Mouse (Mus musculus) heart, embryonic 15.5 days (tissue): ENCODE data around the gene Tcl1. TPM values are rescaled to one million over a fixed set of nuclear protein-coding genes. Genes with fewer than 3 reads are reported as not detected.
"Not testable (repeated sequence)": the region's sequence is repeated elsewhere in the genome, so short reads cannot be mapped to it uniquely, and the experiment has no call there.

Experiments
- ATAC-seq: fragments of 200-750 bp; cut with Nextera tagmentation; replicated peaks from 2 replicates; pipeline ENCODE4 v1.8.0; 2017; ENCODE audit warnings: low read depth, moderate TSS enrichment; ENCODE audit not compliant: insufficient number of reproducible peaks, insufficient read depth, low FRiP score
- H3K27ac ChIP-seq: fragments of 300-500 bp; sonication (generic); 2 replicates; pipeline ENCODE4 v1.5.1; 2015; ENCODE audit warnings: mild to moderate bottlenecking, inconsistent platforms
- H3K27me3 ChIP-seq: fragments of 300-500 bp; sonication (generic); 2 replicates; pipeline ENCODE4 v1.6.1; 2015; ENCODE audit warnings: inconsistent platforms
- H3K36me3 ChIP-seq: fragments of 300-500 bp; sonication (generic); 2 replicates; pipeline ENCODE4 v1.6.1; 2015; ENCODE audit warnings: mild to moderate bottlenecking, inconsistent platforms
- H3K4me1 ChIP-seq: fragments of 300-500 bp; sonication (generic); replicated peaks from 2 replicates; pipeline ENCODE4 v1.6.1; 2015; ENCODE audit warnings: inconsistent platforms
- H3K4me2 ChIP-seq: fragments of 300-500 bp; sonication (generic); 2 replicates; pipeline ENCODE4 v1.6.1; 2015; ENCODE audit warnings: inconsistent platforms, mild to moderate bottlenecking, moderate library complexity
- H3K4me3 ChIP-seq: fragments of 300-500 bp; sonication (generic); 2 replicates; pipeline ENCODE4 v1.5.1; 2015; ENCODE audit warnings: mild to moderate bottlenecking, inconsistent platforms
- H3K9ac ChIP-seq: fragments of 300-500 bp; sonication (generic); 2 replicates; pipeline ENCODE4 v1.6.1; 2015; ENCODE audit warnings: mild to moderate bottlenecking, inconsistent platforms
- H3K9me3 ChIP-seq: fragments of 300-500 bp; sonication (generic); replicated peaks from 2 replicates; pipeline ENCODE4 v1.6.1; 2016; ENCODE audit warnings: inconsistent platforms
- WGBS: fragments of 180-500 bp; shearing (Covaris S2); methylation state at CpG from one replicate; pipeline ENCODE4 v1.1.7; 2015; ENCODE audit warnings: mixed read lengths; 5-methylcytosine and 5-hydroxymethylcytosine counted together
- polyA plus RNA-seq: library from polyadenylated mRNA; unstranded; fragments of >200 nt; fragmentation: Nextera tagmentation; extraction: Ambion mirVana; gene quantifications from 2 replicates; pipeline ENCODE4 v1.2.1, GENCODE M21; 2015

Tcl1 gene
- polyA plus RNA-seq, 1 experiment from 2014 or later = not detected

DNA sequence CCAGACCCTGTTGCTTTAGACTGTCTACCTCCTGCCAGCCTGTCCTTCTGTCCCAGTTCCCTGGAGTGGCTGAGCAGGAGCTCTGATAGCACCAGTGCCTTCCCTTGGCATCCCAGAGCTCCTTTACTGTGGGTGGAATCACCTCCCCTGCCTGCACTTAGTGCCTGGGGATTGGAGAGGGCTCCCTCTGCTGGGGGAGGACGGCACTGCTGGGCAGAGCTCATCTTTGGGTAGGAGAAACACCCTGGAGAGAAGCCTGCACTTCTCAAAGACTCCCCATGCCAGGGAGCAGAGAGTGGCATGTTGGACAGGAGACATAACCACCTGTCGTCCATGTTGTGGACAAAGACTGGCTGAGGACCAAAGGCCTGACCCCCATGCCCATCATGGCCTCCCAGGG, 48.3 kb downstream of the Tcl1 start:
- H3K9ac ChIP-seq, H3K9me3 ChIP-seq, H3K4me2 ChIP-seq, H3K27me3 ChIP-seq, H3K4me3 ChIP-seq, H3K27ac ChIP-seq, H3K36me3 ChIP-seq, ATAC-seq, H3K4me1 ChIP-seq: not testable (repeated sequence)
- 34% methylated on average over 2 of the region's 2 CpGs for WGBS

DNA sequence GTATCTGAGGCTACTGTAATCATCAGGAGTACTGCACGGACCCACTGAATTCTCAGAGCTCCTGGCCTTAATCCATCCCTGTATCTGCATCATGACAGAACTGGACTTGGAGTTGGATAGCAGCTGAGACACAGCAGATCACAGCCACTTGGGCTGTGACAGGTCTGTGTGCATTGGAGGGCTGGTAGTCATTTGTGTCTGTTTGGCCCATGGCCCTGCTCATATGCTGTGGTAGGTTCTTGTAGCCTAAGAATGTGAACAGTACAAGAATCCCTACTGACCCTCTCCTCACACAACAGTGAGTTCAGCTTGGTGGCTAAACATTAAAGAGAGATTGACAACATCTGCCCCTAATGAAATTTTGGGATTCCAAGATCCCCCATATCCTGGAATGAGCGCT, 49.2 kb downstream of the Tcl1 start:
- H3K4me3 ChIP-seq = no peak overlapping the region
- no peaks in the 10 kb centered on the region for H3K27me3 ChIP-seq
- H3K4me1 ChIP-seq = no peaks in the 10 kb centered on the region
- H3K9me3 ChIP-seq = no peaks in the 10 kb centered on the region
- no peak overlapping the region for H3K27ac ChIP-seq
- H3K4me2 ChIP-seq = no peak overlapping the region
- 63% methylated on average over 2 of the region's 2 CpGs for WGBS
- H3K9ac ChIP-seq = no peak overlapping the region
- ATAC-seq = no peak
- no peaks in the 10 kb centered on the region for H3K36me3 ChIP-seq

Other genes starting within 250 kb of the Tcl1 start
- 1.6 and 2.0 TPM in 2 replicates for gene Syne3, start 213.0 kb downstream of the Tcl1 start, polyA plus RNA-seq
- gene Glrx5, start 190.1 kb downstream of the Tcl1 start, polyA plus RNA-seq = 155 and 163 TPM in 2 replicates
- not detected in 2 replicates for gene Tcl1b2, start 76.8 kb downstream of the Tcl1 start, polyA plus RNA-seq
- gene Tcl1b1, start 63.1 kb downstream of the Tcl1 start, polyA plus RNA-seq = not detected in 2 replicates
- not detected in 2 replicates for gene Tcl1b5, start 46.4 kb downstream of the Tcl1 start, polyA plus RNA-seq
- gene Tcl1b3, start 31.8 kb downstream of the Tcl1 start, polyA plus RNA-seq = not detected in 2 replicates
- not detected in 2 replicates for gene Tcl1b4, start 20.8 kb downstream of the Tcl1 start, polyA plus RNA-seq
- gene Tunar, start 111.1 kb upstream of the Tcl1 start, polyA plus RNA-seq = 0.10 TPM in 1 of 2 replicates, not detected in the other
- 0.24 and 0.43 TPM in 2 replicates for gene D430019H16Rik, start 231.1 kb upstream of the Tcl1 start, polyA plus RNA-seq